Mouse (Mus musculus) embryo, embryonic 11 days (tissue): ENCODE results near the gene Rps6ka4.

ENCODE experiments used
- DNase-seq: peaks from one replicate; pipeline ENCODE4 v3.0.0-alpha.2; 2015

Rps6ka4 gene

DNA sequence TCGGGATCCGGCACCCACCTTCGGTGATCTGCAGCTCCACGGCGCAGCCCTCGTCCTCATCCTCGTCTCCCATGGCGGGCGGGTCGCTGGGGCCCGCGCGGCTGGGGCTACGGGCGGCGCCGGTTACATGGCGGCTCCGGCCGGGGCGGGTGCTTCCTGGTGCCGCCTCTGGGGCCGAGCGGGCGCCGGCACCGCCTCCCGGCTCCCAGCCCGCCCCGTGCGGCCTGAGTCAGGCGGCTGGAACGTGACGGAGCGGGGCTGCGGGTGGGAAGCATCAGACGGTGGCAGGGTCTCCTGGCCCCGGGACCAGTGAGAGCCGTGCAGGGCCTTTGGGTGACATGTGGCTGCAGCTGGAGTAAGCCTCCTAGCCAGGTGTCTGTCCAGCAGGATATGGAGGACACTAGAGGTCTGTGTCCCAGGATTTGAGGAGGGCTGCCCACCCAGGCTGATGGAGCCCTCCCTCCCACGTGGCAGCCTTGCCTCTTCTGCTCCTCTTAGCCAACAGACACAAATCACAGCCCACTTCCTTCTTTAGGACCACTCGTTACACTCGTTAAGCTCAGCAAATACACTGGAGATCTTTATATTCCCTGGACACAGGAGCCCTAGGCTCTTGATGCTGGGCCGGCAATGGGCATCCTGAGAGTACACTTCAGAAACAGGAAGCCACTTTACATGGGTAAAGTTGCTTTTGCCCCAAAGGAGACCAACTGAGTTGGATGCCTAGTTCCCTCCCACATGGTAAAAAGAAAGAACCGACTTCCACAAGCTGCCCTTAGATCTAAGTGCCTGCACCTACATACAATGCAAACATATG lies at the start of gene Rps6ka4:
Gene Rps6ka4, minus strand, starts transcription at position 162 of the 817 bp plus-strand sequence.
- peak; percentile 77 for DNase-seq

DNA sequence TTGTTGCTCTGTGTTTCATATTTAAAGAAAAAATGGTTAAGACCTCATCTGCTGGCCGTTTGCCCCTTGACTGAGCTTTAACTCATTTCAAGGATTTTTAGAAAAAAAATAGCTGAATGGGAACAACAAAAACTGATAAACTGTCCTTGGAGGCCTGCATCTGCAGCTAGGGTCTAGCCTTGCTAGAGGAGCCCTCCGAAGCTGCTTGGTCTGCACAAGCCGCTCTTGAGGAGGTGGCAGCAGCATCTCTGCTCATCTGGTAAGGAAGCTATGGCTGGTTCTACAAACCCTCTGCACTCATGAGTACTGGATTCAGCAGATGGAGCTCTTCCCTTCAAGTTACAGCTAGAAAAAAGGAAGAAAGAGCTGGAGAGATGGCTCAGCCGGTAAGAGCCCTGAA lies 37.5 kb upstream of the Rps6ka4 start:
- DNase-seq: no peak

DNA sequence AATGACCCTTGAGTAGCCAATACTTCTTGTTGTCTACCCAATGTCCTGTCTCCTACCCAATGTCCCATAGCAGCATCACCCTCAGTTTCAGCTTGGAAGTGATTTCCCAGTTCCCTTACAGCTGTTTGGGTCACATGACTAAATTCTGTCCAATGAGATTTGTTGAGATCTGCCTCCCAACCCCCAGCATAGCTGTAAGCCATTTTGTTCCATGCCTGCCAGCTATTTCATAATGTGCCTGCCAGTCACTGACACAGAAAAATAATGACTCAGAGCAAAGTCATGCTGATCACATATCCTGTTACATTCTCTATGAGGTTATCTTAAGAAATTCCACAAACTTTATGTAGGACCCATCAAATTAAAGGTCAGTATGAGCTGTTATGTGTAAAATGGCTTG lies 36.4 kb upstream of the Rps6ka4 start:
- no peak for DNase-seq

DNA sequence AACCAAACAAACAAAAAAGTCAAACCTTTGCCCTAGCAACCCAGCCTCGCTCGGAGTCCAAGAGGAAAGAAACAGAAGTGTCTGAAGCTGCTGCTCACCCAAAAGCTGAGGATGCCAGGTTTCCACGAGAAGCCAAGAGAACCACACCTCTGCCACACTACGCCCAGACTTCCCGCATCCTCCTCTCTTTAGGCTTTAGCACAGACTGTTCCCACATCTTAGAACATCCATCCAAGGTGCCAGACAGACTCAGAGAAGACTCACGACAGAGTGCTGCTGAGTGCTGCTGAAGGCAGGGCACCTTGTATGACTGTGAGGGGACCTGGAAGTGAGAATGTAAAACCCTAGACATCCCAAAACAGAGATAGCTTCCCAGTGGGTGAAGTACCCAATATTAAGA lies 35.4 kb upstream of the Rps6ka4 start:
- no peak for DNase-seq

DNA sequence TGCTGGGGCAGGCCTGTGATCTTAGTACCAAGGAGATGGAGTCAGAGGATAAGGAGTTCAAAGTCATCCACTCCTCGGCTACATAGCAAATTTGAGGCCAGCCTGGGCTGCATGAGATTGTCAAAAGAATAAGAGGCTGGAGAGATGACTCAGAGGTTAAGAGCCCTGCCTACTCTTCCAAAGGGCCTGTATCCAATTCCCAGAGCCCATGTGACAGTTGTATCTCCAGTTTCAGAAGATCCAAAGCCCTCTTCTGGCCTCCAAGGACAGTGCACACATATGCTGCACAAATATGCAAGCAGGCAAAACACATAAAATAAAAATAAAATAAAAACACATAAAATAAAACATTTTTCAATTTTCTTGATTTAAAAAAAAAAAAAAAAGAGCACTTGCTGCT lies 33.8 kb upstream of the Rps6ka4 start:
- DNase-seq: no peak

DNA sequence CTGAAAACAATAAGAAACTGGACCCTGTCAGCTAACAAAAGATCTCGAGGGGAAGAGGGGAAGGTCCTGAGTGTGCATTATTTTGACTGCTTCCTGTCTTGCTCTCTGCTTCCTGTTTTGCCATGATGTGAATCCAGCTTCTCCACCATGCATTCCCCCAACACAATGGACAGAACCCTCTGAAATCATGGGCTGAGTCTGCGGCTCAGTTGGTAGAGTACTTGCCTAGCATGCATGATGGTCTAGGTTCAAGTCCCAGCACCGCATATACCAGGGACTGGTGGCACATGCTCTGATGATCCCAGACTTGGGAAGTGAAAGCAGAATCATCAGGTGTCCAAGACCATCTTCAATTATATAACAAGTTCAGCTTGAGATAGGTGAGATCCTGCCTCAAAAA lies 32.3 kb upstream of the Rps6ka4 start:
- DNase-seq: no peak

DNA sequence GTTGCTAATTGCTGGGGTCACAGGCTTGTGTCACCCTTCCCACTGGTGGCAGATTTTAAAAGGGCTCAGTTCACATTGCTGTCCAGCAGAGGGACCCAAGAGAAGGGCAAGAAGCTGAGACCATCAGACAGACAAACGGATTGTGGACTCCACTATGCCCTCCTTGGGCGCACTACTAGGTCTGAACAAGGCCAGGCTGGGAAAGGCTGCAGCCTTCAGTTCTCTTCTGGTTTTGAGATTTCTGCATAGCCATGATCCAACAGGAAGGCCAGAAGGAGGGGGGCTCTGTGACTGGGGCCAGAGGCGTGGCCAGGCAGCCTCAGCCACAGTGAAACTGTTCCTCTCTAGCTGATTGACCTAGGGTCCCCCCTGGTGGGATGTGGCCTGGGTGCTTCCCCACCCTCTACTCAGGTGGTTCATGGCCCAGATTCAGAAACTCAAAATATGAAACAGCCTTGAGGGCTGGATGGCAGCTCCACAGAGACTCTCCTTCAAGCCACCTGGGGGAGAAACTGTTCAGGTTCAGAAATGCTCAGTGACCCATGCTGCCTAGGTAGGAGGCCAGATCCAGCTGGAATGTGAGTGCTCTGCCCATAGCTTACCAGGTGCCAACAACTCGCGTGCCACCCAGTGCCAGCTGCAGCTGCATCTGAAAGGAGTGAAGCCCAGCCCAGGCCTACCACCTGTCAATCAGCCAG lies 31.3 kb upstream of the Rps6ka4 start:
- DNase-seq: peak; percentile 42

DNA sequence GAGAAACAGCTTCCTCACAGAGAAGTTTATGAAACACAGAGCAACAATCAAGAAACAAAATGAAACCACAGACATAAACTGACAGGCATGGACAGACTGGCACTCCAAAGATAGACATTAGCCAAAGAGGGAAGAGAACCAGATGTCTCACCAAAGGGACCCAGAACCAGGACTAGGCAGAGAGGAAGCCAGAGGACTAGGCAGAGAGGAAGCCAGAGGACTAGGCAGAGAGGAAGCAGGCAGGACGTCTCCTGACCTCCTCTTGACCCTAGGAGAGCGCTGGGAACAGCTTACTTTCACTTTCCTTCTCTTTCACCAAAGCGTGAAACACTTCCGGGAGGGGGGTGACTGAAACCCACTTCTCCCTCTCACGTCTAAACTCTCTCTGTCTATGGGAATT lies 28.9 kb upstream of the Rps6ka4 start:
- DNase-seq: peak; percentile 60

DNA sequence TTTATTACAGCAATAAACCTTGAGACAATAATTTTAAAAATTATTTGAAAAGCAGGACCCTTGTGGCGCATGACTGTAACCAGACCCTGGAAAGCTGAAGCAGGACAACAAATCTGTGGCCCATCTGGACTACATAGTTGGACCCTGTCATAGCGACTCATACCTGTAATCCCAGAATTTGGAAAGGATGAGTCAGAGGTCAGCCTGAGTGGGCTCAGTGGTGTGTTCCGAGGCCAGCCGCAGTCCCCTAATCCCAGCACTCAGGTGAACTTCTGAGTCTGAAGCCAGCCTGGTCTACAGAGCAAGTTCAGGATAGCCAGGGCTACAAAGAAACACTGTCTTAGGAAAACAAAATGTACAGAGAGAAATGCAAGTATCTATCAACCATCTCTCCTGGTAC lies 21.0 kb upstream of the Rps6ka4 start:
- DNase-seq: no peak

DNA sequence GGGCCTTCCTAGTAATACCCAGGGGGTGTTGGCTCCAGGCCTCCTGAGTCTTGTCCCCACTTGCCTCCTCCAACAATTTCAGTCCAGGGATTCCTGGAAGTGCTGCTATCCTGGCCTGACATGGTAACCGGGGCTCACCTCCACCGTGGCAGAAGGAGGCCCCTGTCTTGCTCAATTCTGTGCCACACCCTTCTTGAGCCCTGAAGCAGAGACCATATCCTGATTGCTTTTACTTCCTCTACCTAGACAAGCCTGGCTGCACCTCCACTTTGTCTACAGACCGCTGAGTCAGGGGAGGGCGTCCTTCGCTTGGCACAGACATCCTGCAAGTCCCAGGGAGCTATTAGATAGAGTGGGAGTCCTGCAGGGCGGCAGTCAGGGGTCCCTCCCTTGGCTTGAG lies 20.3 kb upstream of the Rps6ka4 start:
- no peak for DNase-seq

DNA sequence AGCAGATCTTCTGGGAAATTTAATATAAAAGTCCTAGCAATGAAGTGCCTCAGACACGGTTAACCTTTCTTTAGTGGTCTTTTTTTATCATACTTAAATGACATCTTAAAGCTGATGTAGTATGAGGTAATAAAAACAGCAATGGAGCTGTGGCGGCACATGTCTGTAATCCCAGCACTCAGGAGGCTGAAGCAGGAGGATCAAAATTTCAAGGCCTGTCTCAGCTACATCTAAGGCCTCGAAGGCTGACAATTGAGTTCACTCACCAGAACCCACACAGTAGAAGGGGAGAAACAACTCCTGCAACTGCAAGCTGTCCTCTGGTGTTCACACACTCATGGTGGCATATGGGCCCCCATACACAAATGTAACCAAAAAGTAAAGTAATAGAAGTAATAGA lies 19.5 kb upstream of the Rps6ka4 start:
- no peak for DNase-seq

DNA sequence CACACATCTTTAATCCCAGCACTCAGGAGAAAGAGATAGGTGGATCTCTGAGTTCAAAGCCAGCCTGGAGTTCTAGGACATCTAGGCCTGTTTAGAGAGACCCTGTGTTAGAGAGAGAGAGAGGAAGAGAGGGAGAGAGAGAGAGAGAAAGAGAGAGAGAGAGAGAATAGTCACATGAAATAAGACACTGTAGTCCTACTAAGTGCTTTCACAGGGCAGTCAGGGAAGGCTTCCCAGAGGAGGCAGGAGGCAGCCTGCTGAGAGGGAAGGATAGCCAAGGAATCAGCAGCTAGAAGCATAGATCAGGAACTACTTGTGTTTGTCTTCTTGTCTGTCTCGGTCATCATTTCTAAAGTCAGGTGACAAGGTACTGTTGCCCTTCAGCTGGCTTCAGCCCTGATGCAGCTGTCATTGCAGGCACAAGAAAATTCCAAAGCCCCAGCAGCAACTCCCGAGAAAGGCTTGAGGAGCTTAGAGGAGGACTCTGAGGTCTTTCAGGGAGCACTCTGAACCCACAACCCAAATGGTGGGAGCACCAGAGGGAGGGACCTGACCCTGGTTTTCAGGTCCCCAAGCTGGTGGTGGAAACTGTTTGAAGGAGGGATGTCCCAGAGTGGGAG lies 18.7 kb upstream of the Rps6ka4 start:
- no peak for DNase-seq

DNA sequence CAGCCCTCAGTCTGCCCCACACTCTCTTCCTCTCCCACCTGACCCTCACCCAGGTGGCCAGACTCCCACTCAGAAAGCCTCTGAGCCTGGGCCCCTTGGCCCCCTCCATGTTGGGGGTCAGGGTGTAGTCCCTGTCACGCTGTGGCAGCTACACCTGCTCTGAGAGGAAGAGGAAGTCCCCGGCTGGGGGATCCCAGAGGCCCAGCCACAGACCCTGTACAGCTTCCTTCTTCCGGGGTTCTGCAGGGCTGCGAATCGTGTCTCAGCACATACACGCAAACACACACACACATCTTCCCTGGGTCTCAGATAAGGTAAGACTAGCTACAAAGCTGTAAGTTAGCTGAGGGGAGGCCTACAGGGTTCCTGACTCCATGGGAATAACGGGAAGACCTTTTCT lies 17.6 kb upstream of the Rps6ka4 start, which contains the start of gene Ccdc88b:
Gene Ccdc88b, minus strand, starts transcription at position 181 of the 400 bp plus-strand sequence.
- DNase-seq: no peak

DNA sequence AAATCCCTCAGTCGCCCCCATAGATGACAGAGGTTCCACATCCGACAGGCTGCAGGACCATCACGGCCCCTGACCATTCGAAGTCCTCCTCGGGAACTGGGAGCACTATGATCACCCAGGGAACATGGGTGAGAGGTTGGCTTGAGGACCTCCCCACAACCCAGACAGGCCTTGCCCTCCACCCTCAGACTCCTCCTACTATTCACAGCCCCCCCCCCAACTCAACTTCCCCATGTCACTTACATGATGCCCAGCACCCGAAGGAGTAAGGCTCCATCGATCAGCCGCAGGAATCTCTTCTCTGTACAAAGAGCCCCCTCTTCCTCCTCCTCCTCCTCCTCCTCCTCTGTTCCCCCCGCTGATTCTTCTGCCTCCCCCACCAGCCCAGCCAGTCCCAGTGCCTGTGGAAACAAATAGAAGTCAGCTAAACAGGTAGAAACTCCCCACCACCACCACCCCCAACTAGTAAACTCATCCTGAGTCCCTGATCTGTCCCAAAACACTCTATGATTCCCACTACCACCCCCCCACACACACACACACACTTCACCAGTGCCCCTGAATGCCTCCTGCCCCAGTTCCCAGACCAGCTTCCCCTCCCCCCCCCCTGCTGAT lies 17.1 kb upstream of the Rps6ka4 start:
- no peak for DNase-seq

DNA sequence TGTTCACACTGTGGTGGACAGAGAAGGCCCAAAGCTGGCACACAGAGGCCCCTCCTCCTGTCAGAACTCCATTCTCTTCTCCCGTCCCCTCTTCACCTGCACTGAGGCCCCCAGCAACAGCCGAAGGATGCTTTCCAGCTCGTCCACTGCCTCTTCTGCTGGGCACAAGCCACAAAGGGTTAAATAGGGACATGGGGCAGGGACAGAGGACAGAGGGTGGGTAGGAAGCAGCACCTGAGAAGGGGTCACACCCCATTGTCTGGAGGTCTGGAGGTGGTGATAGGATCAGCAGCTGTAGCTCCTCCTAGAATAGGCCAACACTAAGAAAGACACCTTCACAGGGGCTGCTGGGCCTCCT lies 16.5 kb upstream of the Rps6ka4 start:
- no peak for DNase-seq

DNA sequence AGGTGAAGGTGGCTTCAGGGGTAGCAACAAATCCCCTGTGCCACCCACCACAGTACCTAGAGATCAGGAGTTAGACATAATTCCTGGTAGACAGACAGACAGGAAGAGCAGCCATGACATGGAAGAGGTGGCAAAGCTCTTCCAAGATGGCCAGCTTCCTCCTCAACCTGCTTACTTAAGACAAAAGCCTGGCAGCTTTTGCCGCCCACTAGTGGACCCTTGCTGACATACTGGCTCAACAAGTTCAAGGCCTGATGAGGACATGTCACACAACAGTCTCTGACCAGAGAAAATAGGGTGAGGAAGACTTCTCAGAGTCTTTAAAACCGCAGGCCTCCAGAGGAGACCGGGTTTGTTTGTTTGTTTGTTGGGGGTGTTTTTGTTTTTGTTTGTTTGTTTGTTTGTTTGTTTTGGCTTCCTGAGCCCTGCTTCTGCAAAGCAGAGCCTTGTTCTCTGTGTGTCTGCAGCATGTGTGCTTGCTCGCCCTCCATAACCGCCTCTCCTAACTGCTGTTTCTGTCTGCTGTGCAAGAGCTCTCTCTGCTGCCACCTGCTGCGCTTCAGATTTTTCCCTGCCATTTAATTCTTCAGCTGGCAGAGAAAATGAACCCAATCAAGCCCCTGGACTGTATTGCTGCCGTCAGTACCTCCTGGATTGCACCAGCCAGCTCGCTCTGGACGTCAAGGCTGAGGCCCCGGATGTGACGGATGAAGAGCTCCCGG lies 16.0 kb upstream of the Rps6ka4 start:
- DNase-seq: peak; percentile 70

DNA sequence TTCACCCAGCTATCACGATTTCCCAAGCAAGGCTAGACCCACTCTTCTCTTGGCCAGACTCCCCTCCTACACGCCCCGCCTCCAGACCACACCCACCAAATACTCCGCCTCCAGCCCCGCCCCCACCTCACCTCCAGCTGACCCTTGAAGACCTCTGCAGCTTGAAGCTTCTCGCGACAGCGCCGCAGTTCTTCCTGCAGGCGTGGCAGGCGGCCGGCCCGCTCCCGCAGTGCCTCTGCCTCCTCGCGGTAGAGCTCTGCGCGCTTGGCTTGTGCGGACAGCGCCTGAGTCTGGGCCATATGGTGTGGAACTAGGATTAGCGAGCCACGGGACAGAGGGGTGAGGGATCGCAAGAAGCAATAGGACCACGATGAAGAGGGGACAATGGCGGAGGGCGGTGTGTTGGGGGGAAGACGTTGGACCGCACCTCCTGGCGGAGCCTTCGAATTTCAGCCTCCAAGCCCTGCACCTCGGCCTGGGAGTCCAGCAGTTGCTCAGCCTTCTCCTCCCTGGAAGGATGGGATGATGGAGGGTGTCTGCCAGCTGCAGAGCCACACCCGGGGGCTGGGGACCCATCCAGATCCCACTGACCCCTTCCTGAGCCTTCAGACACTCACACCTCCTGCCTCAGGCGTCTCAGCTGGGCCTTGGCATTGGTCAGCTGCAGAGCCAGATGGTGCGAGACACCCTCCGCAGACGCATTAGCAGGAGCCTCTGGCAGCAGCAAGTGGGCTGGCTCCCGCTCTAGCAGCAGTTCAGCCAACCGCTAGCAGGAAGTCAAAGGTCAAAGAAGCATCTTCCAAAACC lies 15.0 kb upstream of the Rps6ka4 start:
- peak; percentile 88 for DNase-seq

DNA sequence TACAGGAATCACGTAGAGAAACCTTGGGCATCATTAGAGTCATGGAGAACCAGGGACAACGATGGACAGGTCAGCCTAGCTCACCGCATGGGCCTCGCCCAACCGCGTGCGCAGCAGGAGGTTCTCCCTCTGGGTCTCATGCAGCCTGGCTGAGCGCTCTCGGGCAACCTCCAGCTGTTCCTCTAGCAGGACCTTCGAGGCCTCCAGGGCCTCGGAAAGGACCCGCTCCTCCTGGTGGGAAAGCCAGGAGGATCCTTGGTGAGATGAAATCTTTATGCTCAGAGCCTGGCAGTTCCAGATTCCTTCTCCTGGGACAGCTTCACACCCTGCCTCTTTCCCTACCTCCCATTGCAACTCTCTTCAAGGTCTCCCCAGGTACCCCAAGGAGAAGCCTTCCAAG lies 14.2 kb upstream of the Rps6ka4 start:
- no peak for DNase-seq

DNA sequence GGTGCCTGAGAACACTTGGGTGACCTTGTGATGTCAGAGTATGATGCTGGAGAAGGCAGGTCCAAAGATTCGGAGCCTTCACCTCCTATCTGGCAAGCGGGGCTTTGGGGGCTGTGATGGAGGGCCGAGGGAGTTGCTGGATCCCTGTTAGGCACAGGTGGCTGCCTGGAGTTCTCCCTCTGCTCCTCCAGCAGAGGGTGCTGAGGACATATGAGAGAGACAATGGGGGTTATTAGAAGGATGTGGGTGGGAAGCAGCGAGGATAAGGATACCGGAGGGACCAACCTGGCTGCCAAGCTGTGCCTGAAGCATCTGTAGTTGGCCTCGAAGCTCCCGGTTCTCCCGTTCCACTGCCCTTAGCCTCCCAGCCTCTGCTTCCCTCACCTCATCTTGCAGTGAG lies 13.5 kb upstream of the Rps6ka4 start:
- no peak for DNase-seq

DNA sequence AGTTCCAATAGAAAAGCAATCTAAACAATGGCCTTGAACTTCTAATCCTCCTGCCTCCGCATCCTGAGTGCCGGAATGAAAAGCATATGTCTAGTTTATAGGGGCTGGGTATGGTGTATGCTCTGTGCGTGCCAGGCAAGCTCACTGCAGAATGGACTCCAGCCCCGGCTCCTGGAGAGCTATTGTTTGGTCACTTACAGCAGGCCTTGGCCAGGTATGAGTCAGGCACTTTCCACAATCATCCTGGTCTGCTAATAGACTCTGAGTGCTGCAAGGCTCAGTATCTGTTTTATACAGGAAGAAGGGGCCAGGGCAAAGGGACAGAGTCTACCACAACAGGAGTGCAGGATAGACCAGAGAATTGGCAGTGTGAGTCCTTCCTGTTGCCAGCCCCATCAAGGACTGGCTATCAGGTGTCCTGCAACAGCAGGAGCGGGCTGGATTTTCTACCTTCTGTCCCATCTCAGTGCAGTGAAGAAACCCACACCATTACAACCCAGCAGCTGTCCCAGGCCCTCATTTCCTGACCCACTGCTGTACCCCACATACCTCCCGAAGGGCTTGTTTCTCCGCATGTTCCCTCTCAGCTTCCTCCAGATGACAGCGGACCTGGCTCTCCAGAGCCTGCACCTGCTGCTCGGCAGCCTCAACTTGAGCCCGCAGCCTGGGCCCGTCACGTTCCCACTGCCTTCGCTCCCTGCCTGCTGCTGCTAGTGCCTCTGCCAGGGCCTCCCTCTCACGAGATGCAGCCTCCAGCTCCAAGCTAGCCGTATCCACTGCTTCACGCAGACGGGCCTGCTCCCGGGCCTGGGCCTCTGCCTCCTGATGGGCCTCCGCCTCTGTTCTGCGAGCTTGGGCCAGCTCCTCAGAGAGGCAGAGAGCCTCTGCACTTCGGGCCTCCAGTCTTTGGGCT lies 12.2 kb upstream of the Rps6ka4 start:
- no peak for DNase-seq

DNA sequence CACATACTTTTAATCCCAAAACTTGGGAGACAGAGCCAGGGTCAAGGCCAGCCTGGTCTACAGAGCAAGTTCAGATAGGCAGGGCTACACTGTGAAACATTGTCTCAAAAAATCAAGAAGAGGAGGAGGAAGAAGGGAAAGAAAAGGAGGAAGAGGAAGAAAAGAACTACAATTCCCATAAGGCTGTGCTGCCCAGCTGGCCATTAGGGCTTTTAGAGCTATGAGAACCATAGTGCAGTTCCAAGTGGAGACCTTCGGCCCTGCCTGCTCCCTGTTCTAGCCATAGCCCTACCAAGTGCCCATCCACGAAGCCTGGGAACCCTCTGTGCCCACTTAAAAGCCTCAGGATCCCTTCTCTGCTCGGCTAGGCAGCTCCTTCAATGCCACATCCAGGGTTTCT lies 11.1 kb upstream of the Rps6ka4 start:
- no peak for DNase-seq
